Mouse (Mus musculus) mouse embryonic stem cell (cell line): ENCODE data around the gene Fam83g.

Source experiments
- in situ Hi-C, 2 experiments: fragments of 300-500 bp; cut with MboI; formaldehyde crosslinking; loops; 1 replicate in 1 of 2; 3 replicates in 1 of 2; pipeline ENCODE4 v1.14.3; 2019 to 2020; ENCODE audit warnings: low sequenced_read_pairs in 2 of 2, low pct_unique_long_range_greater_than_20kb in 1 of 2, mixed read lengths in 1 of 2; ENCODE audit not compliant: unreplicated experiment in 1 of 2

Gene Fam83g

DNA sequence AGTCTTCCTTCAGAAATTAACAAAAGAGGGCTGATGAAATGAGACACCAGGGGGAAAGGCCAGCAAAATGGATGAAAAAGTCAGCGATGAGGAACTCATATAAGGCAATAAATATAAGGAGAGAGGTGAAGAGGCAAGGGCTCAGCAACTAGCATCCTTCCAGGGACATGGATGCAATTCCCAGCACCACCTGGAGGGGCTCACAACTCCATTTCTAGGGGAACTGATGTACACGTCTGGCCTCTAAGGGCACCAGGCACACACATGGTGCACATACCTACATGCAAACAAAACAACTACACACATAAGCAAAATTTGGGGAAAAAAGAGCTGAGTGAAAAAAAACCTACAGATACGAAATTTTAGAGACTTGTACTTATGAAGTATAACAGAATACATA, 60.6 kb downstream of the Fam83g start:
- in situ Hi-C loops, result no loop called here

DNA sequence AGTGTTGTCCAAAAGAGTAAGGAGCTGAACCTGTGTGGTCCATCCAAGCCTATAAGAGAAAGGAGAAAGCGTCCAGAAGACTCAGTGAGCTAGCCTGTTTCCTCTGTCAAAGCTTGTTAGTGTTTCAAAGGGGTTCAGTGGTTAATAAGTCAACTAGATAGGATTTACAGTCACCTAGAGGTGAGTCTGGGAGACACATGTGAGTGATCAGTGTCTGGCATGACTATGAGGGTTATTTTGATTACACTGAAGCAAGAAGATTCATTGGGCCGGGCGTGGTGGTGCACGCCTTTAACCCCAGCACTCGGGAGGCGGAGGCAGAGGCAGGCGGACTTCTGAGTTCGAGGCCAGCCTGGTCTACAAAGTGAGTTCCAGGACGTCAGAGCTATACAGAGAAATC, 61.9 kb downstream of the Fam83g start:
- in situ Hi-C loops, result no loop called here

GRCm38 (mm10) chr11:61747161-61747560, 63.3 kb downstream of the Fam83g start:
- in situ Hi-C loops, result no loop called here

- in situ Hi-C loops, result no loop called here
Observed at GRCm38 (mm10) chr11:61751612-61752011, 67.7 kb downstream of the Fam83g start.

DNA sequence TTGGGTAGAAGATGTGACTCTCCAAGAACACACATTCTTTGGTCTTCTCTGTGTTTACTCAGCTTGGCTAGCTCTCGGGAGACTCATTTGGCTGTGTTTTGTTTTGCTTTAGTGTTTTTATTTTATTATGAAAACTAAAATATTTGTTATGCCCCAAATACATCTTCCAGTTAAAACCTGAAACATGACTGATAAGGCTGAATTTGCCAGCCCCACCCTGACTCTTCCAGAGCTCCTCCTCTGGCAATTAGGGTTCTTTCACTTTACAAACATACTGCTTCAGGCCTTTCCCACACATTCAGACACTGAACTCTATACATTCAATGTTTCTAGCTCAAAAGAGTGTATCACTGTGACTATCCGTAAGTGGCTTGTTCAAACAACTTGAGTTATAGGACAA, 73.3 kb downstream of the Fam83g start:
- in situ Hi-C loops, result no loop called here
